Mouse (Mus musculus) hindbrain, embryonic 13.5 days (tissue): Measurements from ENCODE around the gene Gpr39. TPM values are rescaled to one million over a fixed set of nuclear protein-coding genes. Genes with fewer than 3 reads are reported as not detected.

Experiments
- ATAC-seq: fragments of 200-750 bp; cut with Nextera tagmentation; 2 replicates; pipeline ENCODE4 v1.8.0; 2017; ENCODE audit warnings: moderate TSS enrichment; ENCODE audit not compliant: low FRiP score
- H3K27ac ChIP-seq: fragments of 300-500 bp; sonication (generic); 2 replicates; pipeline ENCODE4 v1.5.1; 2015; ENCODE audit warnings: inconsistent platforms, mild to moderate bottlenecking, moderate library complexity
- H3K27me3 ChIP-seq: fragments of 300-500 bp; sonication (generic); 2 replicates; pipeline ENCODE4 v1.6.1; 2015; ENCODE audit warnings: mild to moderate bottlenecking, inconsistent platforms
- H3K36me3 ChIP-seq: fragments of 300-500 bp; sonication (generic); 2 replicates; pipeline ENCODE4 v1.6.1; 2015; ENCODE audit warnings: mild to moderate bottlenecking, inconsistent platforms
- H3K4me1 ChIP-seq: fragments of 300-500 bp; sonication (generic); replicated peaks from 2 replicates; pipeline ENCODE4 v1.6.1; 2015; ENCODE audit warnings: inconsistent platforms
- H3K4me2 ChIP-seq: fragments of 300-500 bp; sonication (generic); 2 replicates; pipeline ENCODE4 v1.6.1; 2015; ENCODE audit warnings: inconsistent platforms, mild to moderate bottlenecking, moderate library complexity
- H3K4me3 ChIP-seq: fragments of 300-500 bp; sonication (generic); 2 replicates; pipeline ENCODE4 v1.5.1; 2015; ENCODE audit warnings: mild to moderate bottlenecking, inconsistent platforms
- H3K9ac ChIP-seq: fragments of 300-500 bp; sonication (generic); 2 replicates; pipeline ENCODE4 v1.6.1; 2015; ENCODE audit warnings: mild to moderate bottlenecking, inconsistent platforms
- H3K9me3 ChIP-seq: fragments of 300-500 bp; sonication (generic); 2 replicates; pipeline ENCODE4 v1.6.1; 2016; ENCODE audit warnings: inconsistent platforms
- WGBS: fragments of 180-500 bp; shearing (Covaris S2); methylation state at CpG from one replicate; pipeline ENCODE4 v1.1.7; 2015; 5-methylcytosine and 5-hydroxymethylcytosine counted together
- polyA plus RNA-seq: library from polyadenylated mRNA; unstranded; fragments of >200 nt; fragmentation: Nextera tagmentation; extraction: Ambion mirVana; gene quantifications from 2 replicates; pipeline ENCODE4 v1.2.1, GENCODE M21; 2015

Gpr39 gene
- polyA plus RNA-seq, 1 experiment from 2014 or later = 0.08 TPM

DNA sequence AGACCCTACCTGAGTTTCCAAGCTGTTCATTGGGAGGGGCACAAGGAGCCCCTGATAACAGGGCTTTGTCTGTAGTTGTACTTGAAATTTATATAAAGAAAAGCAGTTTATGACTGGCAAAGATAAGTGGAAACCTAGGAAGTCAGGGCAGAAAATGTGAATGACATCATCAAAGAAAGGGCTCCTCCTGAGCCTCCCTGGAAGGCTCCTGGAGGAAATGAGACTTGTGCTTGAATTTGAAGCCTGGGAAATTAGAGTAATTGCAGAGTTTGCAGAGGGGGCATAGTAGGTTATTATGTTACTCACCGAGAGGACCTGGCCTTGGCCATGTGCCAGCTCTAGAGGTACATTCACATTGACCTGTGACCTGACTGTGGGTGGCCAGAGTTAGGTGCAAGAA is 160.7 kb downstream of the Gpr39 start:
- Histone ChIP-seq H3K9ac (no peak overlapping the region), H3K4me1 (peaks cover 15% of the 10 kb centered on the region; the same call in 1 of the 2 replicates), H3K4me2 (no peak overlapping the region), H3K4me3 (no peak overlapping the region), H3K9me3 (no peaks in the 10 kb centered on the region), H3K36me3 (no peaks in the 10 kb centered on the region), H3K27me3 (no peaks in the 10 kb centered on the region), H3K27ac (no peak overlapping the region)
- no peak for ATAC-seq
- WGBS = 59% methylated on average over 1 of the region's 1 CpGs

DNA sequence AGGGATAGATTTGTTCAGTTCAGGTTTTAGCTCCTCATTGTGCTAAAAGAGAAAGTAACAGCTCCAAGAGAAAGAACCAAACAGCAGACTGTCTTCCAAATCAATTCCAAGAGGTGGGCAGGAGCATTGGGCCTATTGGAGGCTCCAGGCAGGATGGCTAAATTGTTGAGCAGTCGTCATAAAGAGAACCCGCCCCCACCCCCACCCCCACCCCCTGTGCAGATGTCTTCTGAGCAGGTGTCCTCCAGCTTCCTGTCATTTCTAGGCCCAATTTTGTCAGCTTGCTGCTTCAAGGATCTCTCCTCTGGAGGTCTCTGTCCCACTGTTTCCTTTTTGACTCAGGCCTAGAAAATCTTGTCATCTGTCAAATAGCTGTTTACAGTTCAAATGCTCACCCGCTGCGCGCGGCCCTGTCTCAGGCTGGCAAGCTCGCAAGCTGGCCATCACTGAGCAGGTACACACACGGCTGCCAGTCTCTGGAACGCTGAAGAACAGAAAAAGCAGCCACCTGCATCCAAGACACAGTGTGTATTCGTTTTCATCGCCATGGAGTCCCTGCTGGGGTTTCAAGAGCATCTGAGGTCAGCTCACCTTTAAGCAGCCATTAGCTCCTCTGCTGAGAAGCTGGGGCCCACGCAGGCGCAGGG is 163.1 kb downstream of the Gpr39 start:
- Histone ChIP-seq H3K9ac (no peak overlapping the region), H3K27ac (peak overlapping the region; percentile 40), H3K9me3 (no peaks in the 10 kb centered on the region), H3K27me3 (no peaks in the 10 kb centered on the region), H3K4me3 (no peak overlapping the region), H3K4me2 (no peak overlapping the region), H3K4me1 (peaks cover 15% of the 10 kb centered on the region; the same call in 1 of the 2 replicates), H3K36me3 (no peaks in the 10 kb centered on the region)
- WGBS = 41% methylated on average over 13 of the region's 13 CpGs
- ATAC-seq = peak; percentile 32; the same call in 1 of the 2 replicates

DNA sequence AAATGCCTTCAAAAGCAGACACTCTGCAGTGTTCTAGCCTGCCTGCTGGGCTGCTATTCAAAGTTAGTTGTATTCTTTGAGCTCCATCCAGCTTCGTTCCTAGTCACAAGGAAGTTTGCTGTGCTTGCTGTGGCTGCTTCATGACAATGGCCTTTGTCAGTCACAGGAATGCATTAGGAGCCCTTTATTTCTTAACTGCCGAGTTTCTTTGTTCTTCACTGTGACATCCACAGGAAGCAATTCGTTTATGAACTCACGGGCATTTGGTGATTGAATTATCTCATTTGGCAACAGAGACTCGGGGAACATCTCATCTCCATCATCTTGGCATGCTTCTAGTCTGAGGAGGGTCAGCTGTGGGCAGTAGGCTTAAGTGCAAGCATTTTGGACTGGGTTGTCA is 177.9 kb downstream of the Gpr39 start:
- Histone ChIP-seq H3K27me3 (no peaks in the 10 kb centered on the region), H3K4me1 (peaks cover 4% of the 10 kb centered on the region; the same call in 1 of the 2 replicates), H3K36me3 (no peaks in the 10 kb centered on the region), H3K4me2 (no peak overlapping the region), H3K27ac (no peak overlapping the region), H3K9me3 (no peaks in the 10 kb centered on the region), H3K9ac (no peak overlapping the region), H3K4me3 (no peak overlapping the region)
- no peak for ATAC-seq
- 6% methylated on average over 5 of the region's 5 CpGs for WGBS

DNA sequence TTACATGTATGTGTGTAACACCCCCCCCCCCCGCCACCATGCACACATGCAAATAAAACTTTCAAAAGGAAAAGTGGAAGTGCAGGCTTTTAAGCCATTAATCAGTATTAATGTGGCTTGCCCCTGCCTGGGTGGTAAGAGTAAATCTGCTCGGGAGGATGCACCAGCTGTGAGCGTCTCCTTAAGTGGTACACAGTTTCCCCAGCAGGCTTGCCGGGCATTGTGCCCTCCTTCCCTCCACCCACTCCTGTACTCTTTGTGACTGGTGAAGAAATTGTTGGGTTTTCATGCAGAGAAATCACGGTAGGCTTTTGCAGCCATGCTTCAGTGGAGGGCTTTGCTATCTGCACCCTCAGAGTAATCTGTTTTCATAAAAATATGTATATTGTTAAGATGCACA is 181.8 kb downstream of the Gpr39 start:
- Histone ChIP-seq H3K9ac (no peak overlapping the region), H3K4me1 (peaks cover 4% of the 10 kb centered on the region; the same call in 1 of the 2 replicates), H3K4me2 (no peak overlapping the region), H3K9me3 (no peaks in the 10 kb centered on the region), H3K27me3 (no peaks in the 10 kb centered on the region), H3K4me3 (no peak overlapping the region), H3K27ac (no peak overlapping the region), H3K36me3 (no peaks in the 10 kb centered on the region)
- ATAC-seq = no peak
- WGBS = 67% methylated on average over 5 of the region's 5 CpGs

DNA sequence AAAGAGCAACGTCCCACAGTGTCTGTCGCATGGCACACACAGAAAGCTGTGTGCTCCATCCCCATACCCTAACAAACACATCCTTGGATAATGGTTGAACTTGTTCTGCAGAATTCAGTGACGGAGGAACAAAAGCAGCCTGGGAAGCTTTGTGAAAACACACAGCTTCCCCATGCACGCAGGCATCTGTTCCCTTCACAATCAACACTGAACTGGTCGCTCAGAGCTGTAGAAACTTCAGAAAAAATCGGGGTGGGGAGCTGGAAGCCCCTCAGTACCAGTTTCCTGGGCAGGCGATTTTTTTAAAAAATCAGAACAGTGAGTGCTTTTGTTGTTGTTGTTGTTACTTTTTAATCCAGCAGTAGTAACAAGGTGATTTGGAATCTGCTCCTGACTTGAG is 193.3 kb downstream of the Gpr39 start:
- Histone ChIP-seq H3K9ac (no peak overlapping the region), H3K9me3 (no peaks in the 10 kb centered on the region), H3K4me3 (no peak overlapping the region), H3K4me1 (no peaks in the 10 kb centered on the region; the same call in 1 of the 2 replicates), H3K27me3 (no peaks in the 10 kb centered on the region), H3K4me2 (no peak overlapping the region), H3K27ac (no peak overlapping the region), H3K36me3 (no peaks in the 10 kb centered on the region)
- no peak for ATAC-seq
- 16% methylated on average over 7 of the region's 7 CpGs for WGBS

DNA sequence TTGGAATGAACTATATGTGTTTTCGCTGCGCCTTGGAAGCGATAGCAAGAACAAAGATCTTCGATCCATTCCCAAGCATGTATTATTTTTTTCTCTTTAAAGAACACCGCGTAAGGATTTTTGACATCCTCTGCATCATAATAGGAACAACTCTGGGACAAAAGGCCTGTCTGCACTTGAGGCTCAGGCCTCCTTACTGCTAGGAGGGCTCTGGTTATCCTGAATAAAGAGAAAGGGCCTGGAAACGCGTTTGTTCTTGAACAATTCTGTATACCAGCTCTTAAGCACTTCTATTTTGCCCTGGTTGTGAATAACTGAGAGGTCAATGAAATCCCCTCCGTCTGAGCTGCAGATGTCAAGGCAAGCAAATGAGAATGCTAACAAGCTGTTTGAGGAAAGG is 216.4 kb downstream of the Gpr39 start:
- H3K36me3 ChIP-seq = no peaks in the 10 kb centered on the region
- peaks cover 8% of the 10 kb centered on the region; the same call in 1 of the 2 replicates for H3K4me1 ChIP-seq
- H3K27ac ChIP-seq = no peak overlapping the region
- H3K4me2 ChIP-seq = no peak overlapping the region
- no peak for ATAC-seq
- WGBS = 48% methylated on average over 9 of the region's 9 CpGs
- H3K27me3 ChIP-seq = no peaks in the 10 kb centered on the region
- H3K9me3 ChIP-seq = no peaks in the 10 kb centered on the region
- no peak overlapping the region for H3K4me3 ChIP-seq
- H3K9ac ChIP-seq = no peak overlapping the region

DNA sequence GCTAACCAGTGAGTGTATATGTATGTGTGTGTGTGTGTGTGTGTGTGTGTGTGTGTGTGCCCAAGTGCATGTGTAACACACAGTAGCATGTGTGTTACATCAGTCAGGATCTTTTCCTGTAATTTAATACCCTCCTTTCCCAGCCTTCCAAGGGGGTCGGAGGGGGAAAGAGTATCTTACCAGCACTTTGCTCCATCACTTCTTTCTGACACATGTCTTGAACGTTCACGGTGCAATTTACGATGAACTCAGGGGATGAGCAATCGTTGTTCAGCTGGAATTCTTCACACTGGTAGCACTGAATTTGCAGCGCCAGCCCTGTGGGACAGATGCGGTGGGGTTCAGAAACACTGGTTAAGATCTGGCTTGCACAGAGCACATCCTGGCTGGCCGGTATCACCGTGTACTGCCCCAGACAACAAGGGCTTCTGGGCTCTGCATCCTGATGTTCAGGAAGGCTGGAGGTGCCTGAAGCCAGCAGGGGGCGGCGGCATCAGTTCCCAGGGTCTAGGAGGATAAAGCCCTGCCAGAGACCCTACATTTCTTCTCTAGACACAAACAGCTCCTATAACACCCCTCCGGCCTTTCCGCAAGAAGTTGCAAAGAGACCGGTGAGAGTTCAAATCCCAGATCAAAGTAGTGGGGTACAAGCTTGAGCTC is 233.5 kb downstream of the Gpr39 start:
- peak; percentile 9; the same call in 1 of the 2 replicates for ATAC-seq
- peak overlapping the region; percentile 57 for H3K4me3 ChIP-seq
- peaks cover 27% of the 10 kb centered on the region for H3K27me3 ChIP-seq
- H3K36me3 ChIP-seq = no peaks in the 10 kb centered on the region
- peak overlapping the region; percentile 81 for H3K9ac ChIP-seq
- H3K4me2 ChIP-seq = peak overlapping the region; percentile 98
- 12% methylated on average over 14 of the region's 14 CpGs for WGBS
- H3K9me3 ChIP-seq = no peaks in the 10 kb centered on the region
- peak overlapping the region; percentile 3; the same call in 1 of the 2 replicates for H3K27ac ChIP-seq
- H3K4me1 ChIP-seq = peaks cover 32% of the 10 kb centered on the region

DNA sequence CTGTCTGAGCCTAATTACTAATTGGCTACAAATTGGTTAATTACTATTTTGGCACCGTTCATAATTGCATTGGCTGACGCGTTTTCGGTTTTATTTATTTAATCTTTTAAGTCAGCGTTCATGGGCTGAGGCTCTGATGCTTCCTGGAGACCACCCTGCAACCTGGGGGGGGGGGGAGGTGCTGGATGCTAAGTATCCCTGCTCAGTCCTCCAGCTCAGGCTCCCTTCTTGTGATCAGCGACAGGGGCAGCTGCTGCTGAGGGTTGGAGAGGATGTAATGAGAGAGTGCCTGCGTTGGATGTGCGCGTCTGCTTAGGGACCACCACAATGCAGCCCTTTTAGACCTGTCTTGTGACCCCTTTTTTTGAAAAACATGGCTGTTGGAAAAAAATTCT is 234.1 kb downstream of the Gpr39 start:
- Histone ChIP-seq H3K36me3 (no peaks in the 10 kb centered on the region), H3K9me3 (no peaks in the 10 kb centered on the region), H3K9ac (peak overlapping the region; percentile 81), H3K27ac (peak overlapping the region; percentile 64; the same call in 1 of the 2 replicates), H3K4me1 (peaks cover 32% of the 10 kb centered on the region), H3K4me3 (peak overlapping the region; percentile 57), H3K27me3 (peaks cover 27% of the 10 kb centered on the region), H3K4me2 (peak overlapping the region; percentile 98)
- WGBS = 3% methylated on average over 9 of the region's 9 CpGs
- ATAC-seq = peak; percentile 27; the same call in 1 of the 2 replicates

DNA sequence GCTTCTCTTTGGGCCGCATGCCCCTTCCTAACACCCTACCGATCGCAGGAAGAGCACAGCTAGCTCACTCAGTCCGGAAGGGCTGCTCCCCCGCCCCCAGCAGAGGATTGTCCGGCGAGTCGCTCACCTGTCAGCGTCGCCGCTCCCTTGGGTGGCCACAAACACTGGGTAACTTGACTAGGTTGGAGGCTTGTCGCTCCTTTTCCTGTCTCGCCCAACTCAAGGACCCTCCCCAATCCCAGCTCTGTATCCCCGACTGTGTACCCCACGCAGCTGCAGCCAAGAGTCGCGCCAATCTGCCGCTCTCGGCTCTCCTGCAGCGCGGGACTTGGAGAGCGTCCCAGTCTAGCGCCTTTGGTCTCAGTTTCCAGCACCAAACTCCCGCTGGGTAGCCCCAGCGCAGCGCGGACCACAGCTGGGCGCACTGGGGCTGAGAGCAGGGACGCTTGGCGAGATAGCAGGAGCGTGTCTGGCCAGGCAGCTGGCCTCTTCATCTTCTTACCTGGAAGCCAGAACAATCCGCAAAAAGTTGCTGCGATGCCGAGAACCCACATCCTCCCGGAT is 234.6 kb downstream of the Gpr39 start:
- H3K27ac ChIP-seq = peak overlapping the region; percentile 64
- peak; percentile 50 for ATAC-seq
- under 1% methylated on average over 35 of the region's 35 CpGs for WGBS
- no peaks in the 10 kb centered on the region for H3K9me3 ChIP-seq
- peaks cover 32% of the 10 kb centered on the region for H3K4me1 ChIP-seq
- H3K27me3 ChIP-seq = peaks cover 27% of the 10 kb centered on the region
- H3K9ac ChIP-seq = peak overlapping the region; percentile 81
- H3K4me3 ChIP-seq = peak overlapping the region; percentile 57
- peak overlapping the region; percentile 98 for H3K4me2 ChIP-seq
- no peaks in the 10 kb centered on the region for H3K36me3 ChIP-seq

DNA sequence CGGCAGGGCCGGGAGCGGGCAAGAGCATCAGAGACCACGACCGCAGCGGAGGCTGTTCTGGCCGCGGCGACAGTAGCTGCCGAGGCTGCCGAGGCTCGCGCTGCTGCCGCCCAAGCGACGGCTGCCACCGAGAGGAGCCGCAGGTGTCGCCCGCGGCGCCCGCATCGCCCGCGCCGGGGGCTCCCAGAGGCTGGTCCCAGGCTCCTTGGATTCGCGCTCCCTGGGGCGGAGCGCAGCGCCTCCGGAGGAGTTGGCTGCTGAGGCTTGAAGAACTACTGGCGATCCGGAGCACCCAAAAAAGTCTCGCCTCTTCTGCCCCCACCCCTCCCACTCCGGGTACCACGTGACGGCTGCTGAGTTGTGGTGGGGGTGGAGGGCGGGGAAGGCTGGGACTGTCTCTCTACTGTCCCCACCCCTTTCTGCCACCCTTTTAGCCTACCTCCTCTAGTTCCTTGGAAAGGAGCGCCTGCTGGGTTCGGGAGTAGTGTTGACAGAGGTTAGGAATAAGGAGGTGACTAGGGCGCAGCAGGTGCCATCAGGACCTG is 235.2 kb downstream of the Gpr39 start:
- Histone ChIP-seq H3K4me2 (peak overlapping the region; percentile 98), H3K27ac (peak overlapping the region; percentile 75), H3K27me3 (peaks cover 27% of the 10 kb centered on the region), H3K9me3 (no peaks in the 10 kb centered on the region), H3K9ac (peak overlapping the region; percentile 81), H3K36me3 (no peaks in the 10 kb centered on the region), H3K4me3 (peak overlapping the region; percentile 57), H3K4me1 (peaks cover 32% of the 10 kb centered on the region)
- peak; percentile 70 for ATAC-seq
- WGBS = 1% methylated on average over 41 of the region's 43 CpGs

DNA sequence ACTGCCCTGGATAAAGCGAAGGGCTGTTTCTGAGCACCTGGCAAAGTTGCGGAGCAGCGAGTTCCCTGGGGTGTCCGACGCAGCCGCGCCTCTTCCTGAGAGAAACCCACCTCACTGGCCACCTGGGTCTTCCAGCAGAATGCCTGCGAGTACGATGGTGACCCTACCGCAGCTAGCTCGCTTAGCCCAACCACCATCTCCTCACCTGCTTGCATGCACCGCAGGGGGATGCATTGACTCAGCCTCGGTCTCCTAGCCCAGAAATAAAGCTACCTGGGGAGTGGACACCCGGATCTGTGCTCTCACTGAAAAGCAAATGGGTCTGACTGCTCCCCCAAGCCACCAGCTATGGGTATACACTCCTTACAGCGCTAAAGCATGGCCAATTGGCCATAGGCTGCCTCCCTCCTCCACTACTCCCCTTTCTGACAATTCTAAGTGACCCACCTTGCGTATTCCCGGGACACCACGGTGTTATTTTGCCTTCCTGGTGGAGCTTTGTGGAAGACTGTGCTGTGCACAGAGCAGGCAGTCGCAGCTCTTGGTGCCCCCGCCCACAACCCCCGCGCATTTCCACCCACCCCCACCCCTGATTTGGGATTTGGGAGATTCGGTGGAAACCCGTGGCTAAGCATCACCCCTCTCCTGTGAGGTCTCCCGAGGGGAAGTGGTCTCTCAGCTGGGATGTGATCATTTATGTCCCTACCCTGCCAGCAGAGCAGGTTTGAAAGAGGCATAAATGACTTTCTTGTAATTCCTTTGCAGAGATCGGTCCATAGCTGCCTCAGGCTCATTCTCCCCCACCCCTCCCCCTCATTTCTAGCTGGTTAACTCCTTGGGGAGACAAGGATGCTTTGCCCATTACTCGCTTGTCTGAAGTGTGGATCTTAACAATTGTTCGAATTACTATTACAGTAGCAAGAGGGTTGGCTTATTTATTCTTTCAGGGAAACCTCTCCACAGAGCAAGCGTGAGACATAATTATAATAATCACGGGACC is 236.1 kb downstream of the Gpr39 start, which contains the start of gene Lypd1:
Lypd1 (minus strand) TSS at position 501 of the 1,000 bp plus-strand sequence.
- Histone ChIP-seq H3K4me1 (peaks cover 32% of the 10 kb centered on the region), H3K27me3 (peaks cover 27% of the 10 kb centered on the region), H3K4me3 (peak within 1 kb of the TSS; percentile 57), H3K9ac (peak within 1 kb of the TSS; percentile 81), H3K9me3 (no peaks in the 10 kb centered on the region), H3K36me3 (no peaks in the 10 kb centered on the region), H3K27ac (peak within 1 kb of the TSS; percentile 75), H3K4me2 (peak within 1 kb of the TSS; percentile 98)
- WGBS = 4% methylated on average over 30 of the region's 30 CpGs
- peak; percentile 45 for ATAC-seq
